Mouse (Mus musculus): Measurements from ENCODE around the gene Crygb.

- TF ChIP-seq POLR2A (IDR thresholded peaks at IDR 0.05; ENCODE audit: insufficient read length, low read depth): no peak
- no peak for TF ChIP-seq E2F4 (IDR thresholded peaks at IDR 0.05; ENCODE audit: insufficient read depth)
- no peak for TF ChIP-seq TCF12 (IDR thresholded peaks at IDR 0.05; ENCODE audit: insufficient read depth, poor library complexity, severe bottlenecking)
Measured at GRCm38 (mm10) chr1:65048781-65049180, 33.3 kb downstream of the Crygb start.
